Mouse (Mus musculus) heart, embryonic 15.5 days (tissue): ENCODE data around the gene Erg. TPM values are rescaled to one million over a fixed set of nuclear protein-coding genes. Genes with fewer than 3 reads are reported as not detected.

Experiments used
- ATAC-seq: fragments of 200-750 bp; cut with Nextera tagmentation; replicated peaks from 2 replicates; pipeline ENCODE4 v1.8.0; 2017; ENCODE audit warnings: low read depth, moderate TSS enrichment; ENCODE audit not compliant: insufficient number of reproducible peaks, insufficient read depth, low FRiP score
- H3K27ac ChIP-seq: fragments of 300-500 bp; sonication (generic); 2 replicates; pipeline ENCODE4 v1.5.1; 2015; ENCODE audit warnings: mild to moderate bottlenecking, inconsistent platforms
- H3K27me3 ChIP-seq: fragments of 300-500 bp; sonication (generic); 2 replicates; pipeline ENCODE4 v1.6.1; 2015; ENCODE audit warnings: inconsistent platforms
- H3K36me3 ChIP-seq: fragments of 300-500 bp; sonication (generic); 2 replicates; pipeline ENCODE4 v1.6.1; 2015; ENCODE audit warnings: mild to moderate bottlenecking, inconsistent platforms
- H3K4me1 ChIP-seq: fragments of 300-500 bp; sonication (generic); replicated peaks from 2 replicates; pipeline ENCODE4 v1.6.1; 2015; ENCODE audit warnings: inconsistent platforms
- H3K4me2 ChIP-seq: fragments of 300-500 bp; sonication (generic); 2 replicates; pipeline ENCODE4 v1.6.1; 2015; ENCODE audit warnings: inconsistent platforms, mild to moderate bottlenecking, moderate library complexity
- H3K4me3 ChIP-seq: fragments of 300-500 bp; sonication (generic); 2 replicates; pipeline ENCODE4 v1.5.1; 2015; ENCODE audit warnings: mild to moderate bottlenecking, inconsistent platforms
- H3K9ac ChIP-seq: fragments of 300-500 bp; sonication (generic); 2 replicates; pipeline ENCODE4 v1.6.1; 2015; ENCODE audit warnings: mild to moderate bottlenecking, inconsistent platforms
- H3K9me3 ChIP-seq: fragments of 300-500 bp; sonication (generic); replicated peaks from 2 replicates; pipeline ENCODE4 v1.6.1; 2016; ENCODE audit warnings: inconsistent platforms
- WGBS: fragments of 180-500 bp; shearing (Covaris S2); methylation state at CpG from one replicate; pipeline ENCODE4 v1.1.7; 2015; ENCODE audit warnings: mixed read lengths; 5-methylcytosine and 5-hydroxymethylcytosine counted together
- polyA plus RNA-seq: library from polyadenylated mRNA; unstranded; fragments of >200 nt; fragmentation: Nextera tagmentation; extraction: Ambion mirVana; gene quantifications from 2 replicates; pipeline ENCODE4 v1.2.1, GENCODE M21; 2015

The Erg gene
- polyA plus RNA-seq, 1 experiment from 2014 or later, result 5.4 TPM

GRCm38 (mm10) chr16:95344961-95345360 lies 241.4 kb downstream of the Erg start:
- Histone ChIP-seq H3K4me2 (no peak overlapping the region), H3K27me3 (no peaks in the 10 kb centered on the region), H3K9me3 (no peaks in the 10 kb centered on the region), H3K36me3 (no peaks in the 10 kb centered on the region), H3K4me1 (peaks cover 42% of the 10 kb centered on the region), H3K4me3 (no peak overlapping the region), H3K27ac (no peak overlapping the region), H3K9ac (no peak overlapping the region)
- no peak for ATAC-seq
- 66% methylated on average over 10 of the region's 10 CpGs for WGBS

DNA sequence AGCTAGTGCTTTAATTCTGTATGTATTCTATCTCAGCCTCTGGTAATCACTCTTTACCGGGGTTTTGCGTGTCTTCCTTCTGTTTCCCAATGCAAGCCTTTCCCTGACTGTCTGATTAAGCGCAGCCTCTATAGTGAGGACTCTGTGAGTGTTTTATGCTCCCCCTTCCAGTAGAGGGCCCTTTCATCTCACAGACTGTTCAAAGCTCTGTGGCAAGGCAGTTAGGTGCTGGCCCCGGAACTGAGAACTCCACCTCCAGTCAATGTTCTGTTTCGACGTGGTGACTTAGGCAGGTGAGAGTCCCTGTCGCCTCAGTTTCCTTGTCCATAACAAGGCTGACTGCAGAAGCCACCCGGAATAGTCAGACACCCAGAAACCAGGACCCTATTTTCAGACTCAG lies 244.4 kb downstream of the Erg start:
- Histone ChIP-seq H3K9me3 (no peaks in the 10 kb centered on the region), H3K36me3 (no peaks in the 10 kb centered on the region), H3K4me1 (peaks cover 22% of the 10 kb centered on the region), H3K4me3 (no peak overlapping the region), H3K4me2 (no peak overlapping the region), H3K27me3 (no peaks in the 10 kb centered on the region), H3K27ac (no peak overlapping the region), H3K9ac (no peak overlapping the region)
- no peak for ATAC-seq
- 61% methylated on average over 8 of the region's 8 CpGs for WGBS

DNA sequence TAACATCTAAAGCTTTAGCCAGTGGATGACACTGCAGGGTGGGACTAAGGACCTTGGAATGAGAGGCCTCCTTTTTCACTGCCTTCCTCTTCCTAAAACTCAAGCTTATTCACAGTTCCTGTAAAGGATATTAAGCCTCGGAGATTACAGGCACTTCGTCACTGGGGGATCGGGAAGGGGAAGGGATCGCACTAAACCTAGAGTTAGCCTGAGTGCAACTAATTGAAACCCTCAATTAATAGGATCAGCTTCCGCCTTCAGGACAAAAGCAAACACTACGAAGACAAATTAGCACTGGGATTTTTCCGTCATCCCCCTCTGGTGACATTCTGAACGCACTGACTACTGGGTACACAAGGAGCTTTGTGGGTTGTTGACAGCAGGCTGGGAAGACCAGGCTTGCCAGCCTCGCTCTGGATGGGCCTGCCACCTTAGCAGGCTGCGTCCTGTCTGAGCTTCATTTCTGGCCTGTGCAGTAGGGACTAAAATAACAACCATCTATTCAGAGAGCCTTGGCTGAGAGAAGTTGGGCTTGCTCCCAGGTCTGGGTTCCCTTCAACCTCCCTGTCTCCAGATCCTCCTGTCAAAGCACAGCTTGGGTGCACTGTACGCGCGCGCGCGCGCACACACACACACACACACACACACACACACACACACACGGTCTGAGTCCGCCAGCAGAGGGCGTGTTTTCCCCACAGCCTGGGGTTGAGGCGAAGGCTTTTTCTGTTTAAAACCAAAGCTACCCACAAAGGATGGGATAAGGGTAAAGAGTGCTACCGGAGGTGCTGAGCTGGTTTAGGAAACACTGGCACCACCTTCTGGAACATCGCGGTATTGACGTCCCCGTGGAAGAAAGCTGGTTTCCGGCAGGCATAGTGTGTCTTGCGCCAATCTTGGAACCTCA lies 245.3 kb downstream of the Erg start:
- Histone ChIP-seq H3K27me3 (no peaks in the 10 kb centered on the region), H3K9ac (no peak overlapping the region), H3K9me3 (no peaks in the 10 kb centered on the region), H3K4me2 (peak overlapping the region; percentile 44), H3K36me3 (no peaks in the 10 kb centered on the region), H3K4me1 (peaks cover 15% of the 10 kb centered on the region), H3K4me3 (peak overlapping the region; percentile 12; the same call in 1 of the 2 replicates), H3K27ac (peak overlapping the region; percentile 40)
- 27% methylated on average over 28 of the region's 28 CpGs for WGBS
- peak; percentile 83 for ATAC-seq

DNA sequence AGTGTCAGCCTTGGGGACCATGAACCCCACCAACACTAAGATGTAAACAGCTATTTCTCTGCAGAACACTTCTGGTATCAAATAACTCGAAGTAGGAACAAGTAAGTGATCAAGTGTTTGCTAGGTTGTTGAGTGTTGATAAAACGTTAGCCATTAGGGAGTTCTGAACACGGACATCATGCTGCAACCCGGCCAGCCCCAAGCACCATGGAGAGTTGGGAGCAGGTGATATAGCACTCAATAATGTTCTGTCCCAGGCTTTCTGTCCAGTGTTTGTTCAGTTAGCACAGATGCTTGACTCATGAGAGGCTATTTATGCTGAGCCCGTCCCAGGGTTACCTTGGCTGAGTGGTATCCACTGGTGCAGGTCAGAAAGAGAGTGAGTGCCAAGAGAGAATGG lies 254.2 kb downstream of the Erg start:
- H3K27ac ChIP-seq, result no peak overlapping the region
- no peaks in the 10 kb centered on the region for H3K36me3 ChIP-seq
- H3K9ac ChIP-seq, result no peak overlapping the region
- H3K4me2 ChIP-seq, result no peak overlapping the region
- 67% methylated on average over 5 of the region's 5 CpGs for WGBS
- ATAC-seq, result no peak
- no peaks in the 10 kb centered on the region for H3K9me3 ChIP-seq
- no peaks in the 10 kb centered on the region for H3K27me3 ChIP-seq
- H3K4me3 ChIP-seq, result no peak overlapping the region
- H3K4me1 ChIP-seq, result no peaks in the 10 kb centered on the region

- 40% methylated on average over 9 of the region's 9 CpGs for WGBS
Measured at GRCm38 (mm10) chr16:95321945-95322625, 264.3 kb downstream of the Erg start.

More at GRCm38 (mm10) chr16:95321945-95322625, 264.3 kb downstream of the Erg start:
- no peaks in the 10 kb centered on the region for H3K9me3 ChIP-seq
- H3K36me3 ChIP-seq, result no peaks in the 10 kb centered on the region
- H3K4me3 ChIP-seq, result no peak overlapping the region
- peak; percentile 39; the same call in 1 of the 2 replicates for ATAC-seq
- H3K4me2 ChIP-seq, result no peak overlapping the region
- H3K27me3 ChIP-seq, result no peaks in the 10 kb centered on the region
- H3K4me1 ChIP-seq, result no peaks in the 10 kb centered on the region
- H3K27ac ChIP-seq, result peak overlapping the region; percentile 14; the same call in 1 of the 2 replicates
- no peak overlapping the region for H3K9ac ChIP-seq

Other genes starting within 250 kb of the Erg start
- gene Ets2, start 115.5 kb upstream of the Erg start, polyA plus RNA-seq, result 56.5 and 65.0 TPM in 2 replicates